Mouse (Mus musculus) brown adipose tissue, adult 24 weeks (tissue): ENCODE data around the gene Smtnl1. TPM values are rescaled to one million over a fixed set of nuclear protein-coding genes. Genes with fewer than 3 reads are reported as not detected.

ENCODE experiments used
- H3K27ac ChIP-seq: fragments of 200-500 bp; replicated peaks from 2 replicates; pipeline ENCODE4 v1.5.1; 2012; ENCODE audit warnings: low read depth, mild to moderate bottlenecking, low read length
- H3K4me1 ChIP-seq: fragments of 200-500 bp; 2 replicates; pipeline ENCODE4 v1.6.1; 2012; ENCODE audit warnings: low read length, mixed read lengths; ENCODE audit not compliant: control insufficient read depth, insufficient read depth, insufficient read length
- H3K4me3 ChIP-seq: fragments of 200-500 bp; 2 replicates; pipeline ENCODE4 v1.5.1; 2012; ENCODE audit warnings: low read depth, mild to moderate bottlenecking, low read length, moderate library complexity; ENCODE audit not compliant: insufficient read depth
- polyA plus RNA-seq: library from polyadenylated mRNA; stranded (reverse); fragments of >200 nt; gene quantifications from 2 replicates; pipeline ENCODE4 v1.2.4, GENCODE M21; 2012; ENCODE audit not compliant: missing spikeins, insufficient read depth, insufficient read length

Smtnl1 gene
- polyA plus RNA-seq, 1 experiment, result 2.7 TPM

GRCm38 (mm10) chr2:84761309-84761708 is 61.1 kb downstream of the Smtnl1 start:
- Histone ChIP-seq H3K4me1 (no peaks in the 10 kb centered on the region), H3K27ac (no peak overlapping the region), H3K4me3 (no peak overlapping the region)

Other genes with a start within 250 kb of the Smtnl1 start
- 32.5 and 35.3 TPM in 2 replicates for gene Ctnnd1, start 171.9 kb downstream of the Smtnl1 start, polyA plus RNA-seq
- not detected in 2 replicates for gene Btbd18, start 163.6 kb downstream of the Smtnl1 start, polyA plus RNA-seq
- 27.5 and 33.4 TPM in 2 replicates for gene Selenoh, start 151.9 kb downstream of the Smtnl1 start, polyA plus RNA-seq
- gene Gm28635, start 144.6 kb downstream of the Smtnl1 start, polyA plus RNA-seq, result not detected in 2 replicates
- 11.5 and 13.0 TPM in 2 replicates for gene Med19, start 144.2 kb downstream of the Smtnl1 start, polyA plus RNA-seq
- 99.9 and 101 TPM in 2 replicates for gene Tmx2, start 143.5 kb downstream of the Smtnl1 start, polyA plus RNA-seq
- 25.5 and 40.4 TPM in 2 replicates for gene Zdhhc5, start 107.5 kb downstream of the Smtnl1 start, polyA plus RNA-seq
- gene Clp1, start 95.3 kb downstream of the Smtnl1 start, polyA plus RNA-seq, result 9.4 and 13.7 TPM in 2 replicates
- gene Ypel4, start 88.6 kb downstream of the Smtnl1 start, polyA plus RNA-seq, result not detected in 2 replicates
- gene Gm19426, start 79.0 kb downstream of the Smtnl1 start, polyA plus RNA-seq, result not detected in 2 replicates
- gene Serping1, start 47.2 kb downstream of the Smtnl1 start, polyA plus RNA-seq, result 74.6 and 108 TPM in 2 replicates
- gene Ube2l6, start 23.8 kb downstream of the Smtnl1 start, polyA plus RNA-seq, result 4.5 and 15.2 TPM in 2 replicates
- 125 and 134 TPM in 2 replicates for gene Timm10, start 4.3 kb upstream of the Smtnl1 start, polyA plus RNA-seq
- gene Slc43a1, start 16.2 kb upstream of the Smtnl1 start, polyA plus RNA-seq, result 2.6 and 3.5 TPM in 2 replicates
- gene Rtn4rl2, start 64.1 kb upstream of the Smtnl1 start, polyA plus RNA-seq, result 1.5 TPM in 1 of 2 replicates, not detected in the other
- 18.5 and 18.6 TPM in 2 replicates for gene Slc43a3, start 113.9 kb upstream of the Smtnl1 start, polyA plus RNA-seq
- gene Prg2, start 157.8 kb upstream of the Smtnl1 start, polyA plus RNA-seq, result not detected in 2 replicates
- gene Prg3, start 165.6 kb upstream of the Smtnl1 start, polyA plus RNA-seq, result not detected in 2 replicates
- gene Ssrp1, start 214.6 kb upstream of the Smtnl1 start, polyA plus RNA-seq, result 25.3 and 30.1 TPM in 2 replicates
- 2.6 TPM in 1 of 2 replicates, not detected in the other for gene P2rx3, start 214.8 kb upstream of the Smtnl1 start, polyA plus RNA-seq
- 32.6 and 33.2 TPM in 2 replicates for gene Tnks1bp1, start 225.4 kb upstream of the Smtnl1 start, polyA plus RNA-seq